Mouse (Mus musculus): Measurements from ENCODE around the gene Mbtps1. TPM values are rescaled to one million over a fixed set of nuclear protein-coding genes. Genes with fewer than 3 reads are reported as not detected.

The Mbtps1 gene
- polyA plus RNA-seq, 1 experiment from 2014 or later = 64.8 TPM

- no peak overlapping the region for H3K4me3 ChIP-seq (ENCODE audit: low read depth, low read length)
- no peak overlapping the region for H3K27ac ChIP-seq (ENCODE audit: low read depth, low read length)
- H3K27me3 ChIP-seq (ENCODE audit: control insufficient read depth, insufficient read depth, low read length) = no peaks in the 10 kb centered on the region
- WGBS = 60% methylated on average over 7 of the region's 7 CpGs
- H3K4me2 ChIP-seq (replicated peaks; ENCODE audit: low read depth, low read length) = no peak overlapping the region
- ATAC-seq (ENCODE audit: low FRiP score) = no peak
- no peaks in the 10 kb centered on the region for H3K9me3 ChIP-seq (ENCODE audit: control insufficient read depth, low read length)
- 0 out of 2 replicates have a peak, but pooled peaks cover 2% of the 10 kb centered on the region for H3K36me3 ChIP-seq (ENCODE audit: control insufficient read depth, insufficient read depth, low read length)
- no peaks in the 10 kb centered on the region; the same call in 1 of the 2 replicates for H3K4me1 ChIP-seq (replicated peaks; ENCODE audit: control insufficient read depth, insufficient read depth, low read length)
- H3K9ac ChIP-seq (ENCODE audit: low read depth, low read length) = no peak overlapping the region
- no peak for DNase-seq (ENCODE audit: low spot score)
Measured at GRCm38 (mm10) chr8:119568951-119569350, 10.4 kb upstream of the Mbtps1 start.

GRCm38 (mm10) chr8:119568251-119568650, 9.7 kb upstream of the Mbtps1 start:
- Histone ChIP-seq H3K4me2 (replicated peaks; ENCODE audit: low read depth, low read length) (no peak overlapping the region), H3K4me1 (replicated peaks; ENCODE audit: control insufficient read depth, insufficient read depth, low read length) (no peaks in the 10 kb centered on the region), H3K27ac (ENCODE audit: low read depth, low read length) (no peak overlapping the region), H3K4me3 (ENCODE audit: low read depth, low read length) (no peak overlapping the region), H3K27me3 (ENCODE audit: control insufficient read depth, insufficient read depth, low read length) (no peaks in the 10 kb centered on the region), H3K9ac (ENCODE audit: low read depth, low read length) (no peak overlapping the region), H3K9me3 (ENCODE audit: control insufficient read depth, low read length) (no peaks in the 10 kb centered on the region), H3K36me3 (ENCODE audit: control insufficient read depth, insufficient read depth, low read length) (0 out of 2 replicates have a peak, but pooled peaks cover 5% of the 10 kb centered on the region)
- no peak for ATAC-seq (ENCODE audit: low FRiP score)
- DNase-seq (ENCODE audit: low spot score) = no peak
- WGBS = 91% methylated on average over 9 of the region's 9 CpGs

GRCm38 (mm10) chr8:119566367-119566766, 7.8 kb upstream of the Mbtps1 start:
- H3K4me3 ChIP-seq (ENCODE audit: low read depth, low read length) = no peak overlapping the region
- DNase-seq (ENCODE audit: low spot score) (no peak), ATAC-seq (ENCODE audit: low FRiP score) (no peak)
- no peak overlapping the region for H3K27ac ChIP-seq (ENCODE audit: low read depth, low read length)
- H3K4me1 ChIP-seq (replicated peaks; ENCODE audit: control insufficient read depth, insufficient read depth, low read length) = no peaks in the 10 kb centered on the region
- no peaks in the 10 kb centered on the region for H3K9me3 ChIP-seq (ENCODE audit: control insufficient read depth, low read length)
- no peaks in the 10 kb centered on the region for H3K27me3 ChIP-seq (ENCODE audit: control insufficient read depth, insufficient read depth, low read length)
- 79% methylated on average over 11 of the region's 11 CpGs for WGBS
- no peak overlapping the region for H3K9ac ChIP-seq (ENCODE audit: low read depth, low read length)
- H3K4me2 ChIP-seq (replicated peaks; ENCODE audit: low read depth, low read length) = no peak overlapping the region
- 0 out of 2 replicates have a peak, but pooled peaks cover 6% of the 10 kb centered on the region for H3K36me3 ChIP-seq (ENCODE audit: control insufficient read depth, insufficient read depth, low read length)

GRCm38 (mm10) chr8:119563849-119564251, 5.3 kb upstream of the Mbtps1 start:
- DNase-seq (ENCODE audit: low spot score) = no peak
- Histone ChIP-seq H3K9me3 (ENCODE audit: control insufficient read depth, low read length) (no peaks in the 10 kb centered on the region), H3K9ac (ENCODE audit: low read depth, low read length) (no peak overlapping the region), H3K4me3 (ENCODE audit: low read depth, low read length) (no peak overlapping the region), H3K27ac (ENCODE audit: low read depth, low read length) (no peak overlapping the region), H3K36me3 (ENCODE audit: control insufficient read depth, insufficient read depth, low read length) (0 out of 2 replicates have a peak, but pooled peaks cover 6% of the 10 kb centered on the region), H3K27me3 (ENCODE audit: control insufficient read depth, insufficient read depth, low read length) (no peaks in the 10 kb centered on the region), H3K4me2 (replicated peaks; ENCODE audit: low read depth, low read length) (no peak overlapping the region), H3K4me1 (replicated peaks; ENCODE audit: control insufficient read depth, insufficient read depth, low read length) (no peaks in the 10 kb centered on the region; the same call in 1 of the 2 replicates)
- ATAC-seq (ENCODE audit: low FRiP score) = no peak
- WGBS = 95% methylated on average over 14 of the region's 14 CpGs

GRCm38 (mm10) chr8:119559402-119559720, 826 bp upstream of the Mbtps1 start:
- H3K9ac ChIP-seq (ENCODE audit: low read depth, low read length) = no peak overlapping the region; the same call in 1 of the 2 replicates

GRCm38 (mm10) chr8:119557821-119558602, 523 bp downstream of the Mbtps1 start:
- peak overlapping the region; percentile 78 for H3K27ac ChIP-seq (ENCODE audit: low read depth, low read length)
- no peaks in the 10 kb centered on the region for H3K9me3 ChIP-seq (ENCODE audit: control insufficient read depth, low read length)
- peak overlapping the region; percentile 58 for H3K4me2 ChIP-seq (replicated peaks; ENCODE audit: low read depth, low read length)
- DNase-seq (ENCODE audit: low spot score) (peak; percentile 89), ATAC-seq (ENCODE audit: low FRiP score) (peak; percentile 91)
- no peaks in the 10 kb centered on the region for H3K27me3 ChIP-seq (ENCODE audit: control insufficient read depth, insufficient read depth, low read length)
- no peaks in the 10 kb centered on the region for H3K36me3 ChIP-seq (ENCODE audit: control insufficient read depth, insufficient read depth, low read length)
- H3K4me1 ChIP-seq (replicated peaks; ENCODE audit: control insufficient read depth, insufficient read depth, low read length) = peaks cover 4% of the 10 kb centered on the region
- peak overlapping the region; percentile 68 for H3K9ac ChIP-seq (ENCODE audit: low read depth, low read length)
- WGBS = 1% methylated on average over 55 of the region's 55 CpGs
- H3K4me3 ChIP-seq (ENCODE audit: low read depth, low read length) = peak overlapping the region; percentile 51

More at GRCm38 (mm10) chr8:119559402-119559720, 826 bp upstream of the Mbtps1 start:
- no peaks in the 10 kb centered on the region for H3K27me3 ChIP-seq (ENCODE audit: control insufficient read depth, insufficient read depth, low read length)
- ATAC-seq (ENCODE audit: low FRiP score) = no peak
- H3K4me3 ChIP-seq (ENCODE audit: low read depth, low read length) = no peak overlapping the region
- no peak overlapping the region for H3K27ac ChIP-seq (ENCODE audit: low read depth, low read length)
- H3K9me3 ChIP-seq (ENCODE audit: control insufficient read depth, low read length) = no peaks in the 10 kb centered on the region
- H3K4me1 ChIP-seq (replicated peaks; ENCODE audit: control insufficient read depth, insufficient read depth, low read length) = peaks cover 4% of the 10 kb centered on the region
- 94% methylated on average over 6 of the region's 6 CpGs for WGBS
- no peak overlapping the region; the same call in 1 of the 2 replicates for H3K4me2 ChIP-seq (replicated peaks; ENCODE audit: low read depth, low read length)
- 0 out of 2 replicates have a peak, but pooled peaks cover 4% of the 10 kb centered on the region for H3K36me3 ChIP-seq (ENCODE audit: control insufficient read depth, insufficient read depth, low read length)
- DNase-seq (ENCODE audit: low spot score) = no peak

GRCm38 (mm10) chr8:119557132-119557531, 1.4 kb downstream of the Mbtps1 start:
- 88% methylated on average over 9 of the region's 9 CpGs for WGBS
- Histone ChIP-seq H3K4me1 (replicated peaks; ENCODE audit: control insufficient read depth, insufficient read depth, low read length) (peaks cover 4% of the 10 kb centered on the region), H3K4me2 (replicated peaks; ENCODE audit: low read depth, low read length) (peak overlapping the region; percentile 58; the same call in 1 of the 2 replicates), H3K4me3 (ENCODE audit: low read depth, low read length) (peak overlapping the region; percentile 51; the same call in 1 of the 2 replicates), H3K27ac (ENCODE audit: low read depth, low read length) (no peak overlapping the region), H3K9me3 (ENCODE audit: control insufficient read depth, low read length) (no peaks in the 10 kb centered on the region), H3K36me3 (ENCODE audit: control insufficient read depth, insufficient read depth, low read length) (no peaks in the 10 kb centered on the region), H3K9ac (ENCODE audit: low read depth, low read length) (peak overlapping the region; percentile 68; the same call in 1 of the 2 replicates), H3K27me3 (ENCODE audit: control insufficient read depth, insufficient read depth, low read length) (no peaks in the 10 kb centered on the region)
- no peak for ATAC-seq (ENCODE audit: low FRiP score)
- DNase-seq (ENCODE audit: low spot score) = no peak

- Histone ChIP-seq H3K4me3 (ENCODE audit: low read depth, low read length) (no peak overlapping the region), H3K9ac (ENCODE audit: low read depth, low read length) (no peak overlapping the region), H3K4me1 (replicated peaks; ENCODE audit: control insufficient read depth, insufficient read depth, low read length) (peaks cover 4% of the 10 kb centered on the region), H3K27ac (ENCODE audit: low read depth, low read length) (no peak overlapping the region), H3K4me2 (replicated peaks; ENCODE audit: low read depth, low read length) (no peak overlapping the region), H3K9me3 (ENCODE audit: control insufficient read depth, low read length) (no peaks in the 10 kb centered on the region), H3K27me3 (ENCODE audit: control insufficient read depth, insufficient read depth, low read length) (no peaks in the 10 kb centered on the region), H3K36me3 (ENCODE audit: control insufficient read depth, insufficient read depth, low read length) (no peaks in the 10 kb centered on the region)
- ATAC-seq (ENCODE audit: low FRiP score) (no peak), DNase-seq (ENCODE audit: low spot score) (no peak)
- WGBS = 92% methylated on average over 6 of the region's 6 CpGs
Measured at GRCm38 (mm10) chr8:119555861-119556260, 2.7 kb downstream of the Mbtps1 start.

GRCm38 (mm10) chr8:119552967-119553366, 5.6 kb downstream of the Mbtps1 start:
- Histone ChIP-seq H3K9me3 (ENCODE audit: control insufficient read depth, low read length) (no peaks in the 10 kb centered on the region), H3K4me3 (ENCODE audit: low read depth, low read length) (no peak overlapping the region), H3K27ac (ENCODE audit: low read depth, low read length) (no peak overlapping the region), H3K4me2 (replicated peaks; ENCODE audit: low read depth, low read length) (no peak overlapping the region), H3K36me3 (ENCODE audit: control insufficient read depth, insufficient read depth, low read length) (no peaks in the 10 kb centered on the region), H3K27me3 (ENCODE audit: control insufficient read depth, insufficient read depth, low read length) (no peaks in the 10 kb centered on the region), H3K4me1 (replicated peaks; ENCODE audit: control insufficient read depth, insufficient read depth, low read length) (peaks cover 4% of the 10 kb centered on the region), H3K9ac (ENCODE audit: low read depth, low read length) (no peak overlapping the region)
- DNase-seq (ENCODE audit: low spot score) (no peak), ATAC-seq (ENCODE audit: low FRiP score) (no peak)
- WGBS = 65% methylated on average over 2 of the region's 2 CpGs

All from hindbrain, embryonic 11.5 days (tissue).